Mouse (Mus musculus): Measurements from ENCODE around the gene Dio3. TPM values are rescaled to one million over a fixed set of nuclear protein-coding genes. Genes with fewer than 3 reads are reported as not detected.
A peak's percentile ranks its signal among the peaks of the same experiment; 100 is the strongest.

Dio3 gene
- polyA plus RNA-seq, 1 experiment from 2014 or later: 0.32 TPM

DNA sequence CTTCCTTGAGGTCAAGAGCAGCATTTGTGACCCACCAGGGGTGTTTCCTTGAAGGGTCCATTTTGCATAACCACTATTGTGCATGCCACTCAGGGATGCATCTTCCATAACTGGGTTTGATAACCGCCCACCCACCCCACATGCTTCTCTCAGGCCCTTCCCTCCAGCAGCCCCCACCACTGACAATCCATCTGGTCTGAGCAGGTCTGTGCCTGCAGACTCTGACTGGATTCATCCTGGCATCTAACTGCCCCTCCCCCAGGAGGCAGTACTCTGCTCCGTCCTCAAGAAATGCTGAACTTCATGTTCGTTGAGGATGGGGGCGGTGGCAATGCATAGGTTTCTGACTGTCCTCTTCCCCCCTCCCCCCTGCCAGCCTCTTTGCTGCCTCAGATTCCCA is 4.9 kb downstream of the Dio3 start:
- Histone ChIP-seq H3K9ac (replicated peaks; ENCODE audit: low read depth, low read length) (no peak overlapping the region), H3K27me3 (ENCODE audit: control insufficient read depth, insufficient read depth, low read length) (peaks cover 50% of the 10 kb centered on the region), H3K36me3 (ENCODE audit: control insufficient read depth, insufficient read depth, low read length) (no peaks in the 10 kb centered on the region), H3K4me1 (ENCODE audit: control insufficient read depth, insufficient read depth, low read length) (no peaks in the 10 kb centered on the region; the same call in 1 of the 2 replicates), H3K27ac (ENCODE audit: low read depth, low read length) (no peak overlapping the region), H3K9me3 (ENCODE audit: control insufficient read depth, low read length) (no peaks in the 10 kb centered on the region), H3K4me2 (ENCODE audit: low read depth, low read length) (no peak overlapping the region), H3K4me3 (ENCODE audit: low read depth, low read length) (no peak overlapping the region)
- no peak for ATAC-seq (ENCODE audit: low read depth)
- 10% methylated on average over 4 of the region's 4 CpGs for WGBS

DNA sequence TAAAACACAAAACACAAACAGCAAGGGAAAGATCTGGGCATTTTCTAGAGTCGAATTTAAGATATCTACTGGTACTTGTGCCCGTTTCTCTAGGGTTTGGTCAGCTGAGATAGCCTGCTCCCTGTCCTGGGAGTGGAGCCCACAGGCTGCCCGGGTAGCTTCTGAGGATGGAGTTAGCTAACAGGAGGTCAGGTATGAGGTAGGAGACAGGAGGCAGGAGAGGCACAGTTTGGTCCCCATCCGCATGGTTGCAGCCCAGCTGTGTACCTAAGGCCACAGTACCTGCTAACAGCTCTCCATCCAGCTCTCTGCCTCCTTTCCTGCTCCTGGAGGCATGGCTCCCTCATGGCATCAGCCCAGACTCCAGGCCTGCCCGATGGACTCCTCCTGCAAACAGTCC is 13.9 kb downstream of the Dio3 start:
- Histone ChIP-seq H3K4me3 (ENCODE audit: low read depth, low read length) (no peak overlapping the region), H3K9ac (replicated peaks; ENCODE audit: low read depth, low read length) (no peak overlapping the region), H3K36me3 (ENCODE audit: control insufficient read depth, insufficient read depth, low read length) (no peaks in the 10 kb centered on the region), H3K9me3 (ENCODE audit: control insufficient read depth, low read length) (no peaks in the 10 kb centered on the region), H3K27ac (ENCODE audit: low read depth, low read length) (no peak overlapping the region), H3K4me1 (ENCODE audit: control insufficient read depth, insufficient read depth, low read length) (no peaks in the 10 kb centered on the region), H3K4me2 (ENCODE audit: low read depth, low read length) (no peak overlapping the region), H3K27me3 (ENCODE audit: control insufficient read depth, insufficient read depth, low read length) (no peaks in the 10 kb centered on the region)
- 87% methylated on average over 5 of the region's 5 CpGs for whole genome bisulfite sequencing
- no peak for ATAC-seq (ENCODE audit: low read depth)

DNA sequence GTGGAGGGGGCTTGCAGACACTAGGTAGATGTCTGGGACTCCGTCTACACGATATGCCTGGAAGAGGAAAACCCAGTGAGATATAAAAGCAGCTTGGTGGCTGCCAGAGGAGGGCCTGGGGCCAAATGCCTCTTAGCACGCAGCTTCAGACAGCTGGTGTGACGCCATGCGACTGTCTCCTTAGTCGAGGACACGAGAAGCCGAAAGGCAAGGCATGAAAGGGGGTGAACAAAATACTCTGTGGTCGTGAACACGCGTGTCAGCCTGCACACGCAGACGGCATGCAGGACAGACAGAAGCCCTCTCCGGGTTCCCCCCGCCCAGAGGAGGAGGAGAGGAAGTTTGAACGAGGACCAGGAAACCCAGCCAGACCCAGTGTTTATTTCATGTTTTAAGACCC is 16.0 kb downstream of the Dio3 start:
- no peaks in the 10 kb centered on the region for H3K4me1 ChIP-seq (ENCODE audit: control insufficient read depth, insufficient read depth, low read length)
- no peaks in the 10 kb centered on the region for H3K36me3 ChIP-seq (ENCODE audit: control insufficient read depth, insufficient read depth, low read length)
- ATAC-seq (ENCODE audit: low read depth): no peak
- 79% methylated on average over 16 of the region's 16 CpGs for WGBS
- H3K9ac ChIP-seq (replicated peaks; ENCODE audit: low read depth, low read length): no peak overlapping the region
- no peaks in the 10 kb centered on the region for H3K9me3 ChIP-seq (ENCODE audit: control insufficient read depth, low read length)
- H3K4me2 ChIP-seq (ENCODE audit: low read depth, low read length): no peak overlapping the region
- no peaks in the 10 kb centered on the region for H3K27me3 ChIP-seq (ENCODE audit: control insufficient read depth, insufficient read depth, low read length)
- H3K4me3 ChIP-seq (ENCODE audit: low read depth, low read length): no peak overlapping the region
- H3K27ac ChIP-seq (ENCODE audit: low read depth, low read length): no peak overlapping the region

DNA sequence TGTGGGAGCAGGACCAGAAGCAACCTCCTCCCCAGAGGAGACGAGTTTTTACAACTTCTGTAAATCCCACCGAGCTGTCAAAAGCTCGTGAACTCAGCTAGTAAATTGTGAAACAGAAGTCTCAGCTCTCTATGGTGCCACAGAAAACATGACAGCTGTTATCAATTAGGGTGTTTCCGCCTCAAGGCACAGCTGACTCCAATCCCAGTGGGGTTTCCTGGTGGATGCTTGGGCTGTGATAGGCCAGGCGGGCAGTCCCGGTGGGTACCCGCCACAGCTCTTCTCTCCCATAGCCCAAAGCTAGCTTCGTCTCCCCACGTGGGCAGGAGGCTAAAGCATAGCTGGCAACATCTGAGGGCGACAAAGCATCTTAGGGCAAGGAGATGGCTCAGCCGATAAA is 19.8 kb downstream of the Dio3 start:
- no peaks in the 10 kb centered on the region for H3K36me3 ChIP-seq (ENCODE audit: control insufficient read depth, insufficient read depth, low read length)
- ATAC-seq (ENCODE audit: low read depth): peak; percentile 60; the same call in 1 of the 2 replicates
- no peaks in the 10 kb centered on the region for H3K27me3 ChIP-seq (ENCODE audit: control insufficient read depth, insufficient read depth, low read length)
- no peak overlapping the region for H3K4me3 ChIP-seq (ENCODE audit: low read depth, low read length)
- no peaks in the 10 kb centered on the region for H3K9me3 ChIP-seq (ENCODE audit: control insufficient read depth, low read length)
- H3K4me1 ChIP-seq (ENCODE audit: control insufficient read depth, insufficient read depth, low read length): no peaks in the 10 kb centered on the region
- 39% methylated on average over 11 of the region's 11 CpGs for WGBS
- no peak overlapping the region for H3K27ac ChIP-seq (ENCODE audit: low read depth, low read length)
- H3K4me2 ChIP-seq (ENCODE audit: low read depth, low read length): no peak overlapping the region
- no peak overlapping the region for H3K9ac ChIP-seq (replicated peaks; ENCODE audit: low read depth, low read length)

DNA sequence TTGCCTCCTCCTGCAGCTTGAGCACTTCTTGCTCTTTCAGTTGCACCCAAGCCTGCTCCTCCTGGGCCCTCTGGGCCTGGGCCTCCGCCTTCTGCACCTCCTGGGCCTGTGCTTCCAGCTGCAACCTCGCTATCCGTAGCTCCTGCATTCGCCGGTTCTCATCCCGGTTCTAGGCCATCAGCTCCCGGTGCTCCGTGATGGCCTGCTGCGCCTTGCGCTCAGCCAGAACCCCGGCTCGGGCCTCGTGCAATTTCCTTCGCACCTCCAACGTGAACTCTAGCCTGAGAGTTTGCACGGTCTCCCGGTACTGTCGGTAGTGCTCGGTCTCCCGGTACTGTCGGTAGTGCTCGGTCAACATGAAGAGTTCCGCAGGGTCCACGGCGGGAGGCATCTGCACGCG is 40.8 kb downstream of the Dio3 start:
- Histone ChIP-seq H3K27ac (ENCODE audit: low read depth, low read length) (no peak overlapping the region), H3K36me3 (ENCODE audit: control insufficient read depth, insufficient read depth, low read length) (no peaks in the 10 kb centered on the region), H3K9me3 (ENCODE audit: control insufficient read depth, low read length) (no peaks in the 10 kb centered on the region), H3K4me1 (ENCODE audit: control insufficient read depth, insufficient read depth, low read length) (no peaks in the 10 kb centered on the region), H3K27me3 (ENCODE audit: control insufficient read depth, insufficient read depth, low read length) (no peaks in the 10 kb centered on the region), H3K9ac (replicated peaks; ENCODE audit: low read depth, low read length) (no peak overlapping the region), H3K4me2 (ENCODE audit: low read depth, low read length) (no peak overlapping the region), H3K4me3 (ENCODE audit: low read depth, low read length) (no peak overlapping the region)
- WGBS: 90% methylated on average over 27 of the region's 27 CpGs
- ATAC-seq (ENCODE audit: low read depth): no peak

Small RNA genes within 50 kb of the gene (microRNA-seq; reads per million reads assigned to microRNA genes)
- 8.3 reads per million, percentile 16 among the genes with 10 or more reads in this experiment for gene Mir1247

Other genes starting within 250 kb of the Dio3 start
- gene Ppp2r5c, start 168.1 kb downstream of the Dio3 start, polyA plus RNA-seq (2014; fragmentation: Nextera tagmentation; extraction: Ambion mirVana): 148 and 155 TPM in 2 replicates

All from neural tube, embryonic 14.5 days (tissue).